Mouse (Mus musculus) cortical plate, adult 2 months (tissue): Measurements from ENCODE around the gene Camk1d.

Source experiments
- CTCF ChIP-seq: fragments of 200-500 bp; IDR thresholded peaks from 2 replicates; pipeline ENCODE4 v1.5.1; 2011; ENCODE audit warnings: mild to moderate bottlenecking, control low read depth, low read length; ENCODE audit not compliant: insufficient read depth; ENCODE audit errors: extremely low read depth
- POLR2A ChIP-seq: fragments of 200-500 bp; IDR thresholded peaks from 2 replicates; pipeline ENCODE4 v1.6.1; 2011; ENCODE audit warnings: mild to moderate bottlenecking, low read length, control low read depth; ENCODE audit not compliant: insufficient read depth; ENCODE audit errors: extremely low read depth

- TF ChIP-seq POLR2A: no peak
- no peak for TF ChIP-seq CTCF
These were observed 332.3 kb downstream of the Camk1d start for GRCm38 (mm10) chr2:5381712-5382710.
